Mouse (Mus musculus) heart, embryonic 11.5 days (tissue): ENCODE results near the gene Rasgrf1. TPM values are rescaled to one million over a fixed set of nuclear protein-coding genes. Genes with fewer than 3 reads are reported as not detected.

Experiments used
- ATAC-seq: fragments of 200-750 bp; cut with Nextera tagmentation; replicated peaks from 2 replicates; pipeline ENCODE4 v1.8.0; 2017; ENCODE audit warnings: moderate library complexity; ENCODE audit not compliant: insufficient number of reproducible peaks, low FRiP score, low TSS enrichment
- H3K27ac ChIP-seq: fragments of 300-500 bp; sonication (generic); 2 replicates; pipeline ENCODE4 v1.5.1; 2014; ENCODE audit warnings: mild to moderate bottlenecking, low read depth, low read length
- H3K27me3 ChIP-seq: fragments of 300-500 bp; sonication (generic); 2 replicates; pipeline ENCODE4 v1.6.1; 2014; ENCODE audit warnings: mild to moderate bottlenecking, low read length, mixed read lengths; ENCODE audit not compliant: control insufficient read depth, insufficient read depth
- H3K36me3 ChIP-seq: fragments of 300-500 bp; sonication (generic); 2 replicates; pipeline ENCODE4 v1.6.1; 2014; ENCODE audit warnings: mild to moderate bottlenecking, low read length, moderate library complexity, mixed read lengths; ENCODE audit not compliant: control insufficient read depth, insufficient read depth
- H3K4me1 ChIP-seq: fragments of 300-500 bp; sonication (generic); 2 replicates; pipeline ENCODE4 v1.6.1; 2014; ENCODE audit warnings: low read length; ENCODE audit not compliant: control insufficient read depth, insufficient read depth
- H3K4me2 ChIP-seq: fragments of 300-500 bp; sonication (generic); 2 replicates; pipeline ENCODE4 v1.6.1; 2014; ENCODE audit warnings: mild to moderate bottlenecking, moderate library complexity
- H3K4me3 ChIP-seq: fragments of 300-500 bp; sonication (generic); 2 replicates; pipeline ENCODE4 v1.5.1; 2014; ENCODE audit warnings: low read depth, low read length
- H3K9ac ChIP-seq: fragments of 300-500 bp; sonication (generic); 2 replicates; pipeline ENCODE4 v1.6.1; 2014; ENCODE audit warnings: mild to moderate bottlenecking, low read depth, low read length, moderate library complexity
- H3K9me3 ChIP-seq: fragments of 300-500 bp; sonication (generic); replicated peaks from 2 replicates; pipeline ENCODE4 v1.6.1; 2016; ENCODE audit warnings: low read length; ENCODE audit not compliant: control insufficient read depth
- WGBS: fragments of 180-500 bp; shearing (Covaris S2); extraction: QIAGEN DNeasy Blood & Tissue Kit; methylation state at CpG from one replicate; pipeline ENCODE4 v1.1.7; 2014; ENCODE audit not compliant: insufficient replicate concordance; 5-methylcytosine and 5-hydroxymethylcytosine counted together
- polyA plus RNA-seq: library from polyadenylated mRNA; unstranded; fragments of >200 nt; fragmentation: Nextera tagmentation; extraction: Ambion mirVana; gene quantifications from 2 replicates; pipeline ENCODE4 v1.2.1, GENCODE M21; 2014

The Rasgrf1 gene
- polyA plus RNA-seq, 1 experiment from 2014 or later: 0.19 TPM

- Histone ChIP-seq H3K4me3 (no peak overlapping the region), H3K4me1 (0 out of 2 replicates have a peak, but pooled peaks cover 3% of the 10 kb centered on the region), H3K36me3 (no peaks in the 10 kb centered on the region), H3K9me3 (no peaks in the 10 kb centered on the region), H3K27ac (no peak overlapping the region), H3K4me2 (no peak overlapping the region), H3K27me3 (no peaks in the 10 kb centered on the region; the same call in 1 of the 2 replicates), H3K9ac (no peak overlapping the region)
- ATAC-seq: no peak
- 85% methylated on average over 5 of the region's 5 CpGs for WGBS
Measured at GRCm38 (mm10) chr9:89892540-89893188, 17.0 kb upstream of the Rasgrf1 start.

GRCm38 (mm10) chr9:89900111-89900824, 9.4 kb upstream of the Rasgrf1 start:
- no peak for ATAC-seq
- H3K9ac ChIP-seq: no peak overlapping the region

GRCm38 (mm10) chr9:89901184-89901583, 8.5 kb upstream of the Rasgrf1 start:
- no peak overlapping the region for H3K4me2 ChIP-seq
- 60% methylated on average over 4 of the region's 4 CpGs for WGBS
- H3K9me3 ChIP-seq: no peaks in the 10 kb centered on the region
- no peaks in the 10 kb centered on the region for H3K4me1 ChIP-seq
- no peak for ATAC-seq
- H3K27ac ChIP-seq: no peak overlapping the region
- H3K36me3 ChIP-seq: no peaks in the 10 kb centered on the region
- no peak overlapping the region for H3K9ac ChIP-seq
- no peak overlapping the region for H3K4me3 ChIP-seq
- H3K27me3 ChIP-seq: peaks cover 4% of the 10 kb centered on the region; the same call in 1 of the 2 replicates

More at GRCm38 (mm10) chr9:89900111-89900824, 9.4 kb upstream of the Rasgrf1 start:
- Histone ChIP-seq H3K4me2 (no peak overlapping the region), H3K36me3 (no peaks in the 10 kb centered on the region), H3K4me1 (no peaks in the 10 kb centered on the region), H3K27me3 (no peaks in the 10 kb centered on the region), H3K27ac (no peak overlapping the region), H3K9me3 (no peaks in the 10 kb centered on the region), H3K4me3 (no peak overlapping the region)
- 34% methylated on average over 14 of the region's 14 CpGs for WGBS

GRCm38 (mm10) chr9:89902813-89903212, 6.9 kb upstream of the Rasgrf1 start:
- H3K4me2 ChIP-seq: no peak overlapping the region
- H3K27ac ChIP-seq: no peak overlapping the region
- WGBS: 43% methylated on average over 2 of the region's 2 CpGs
- ATAC-seq: no peak
- H3K9ac ChIP-seq: no peak overlapping the region
- H3K4me1 ChIP-seq: no peaks in the 10 kb centered on the region
- H3K9me3 ChIP-seq: no peaks in the 10 kb centered on the region
- no peak overlapping the region for H3K4me3 ChIP-seq
- peaks cover 19% of the 10 kb centered on the region for H3K27me3 ChIP-seq
- H3K36me3 ChIP-seq: no peaks in the 10 kb centered on the region

- Histone ChIP-seq H3K9ac (no peak overlapping the region), H3K4me3 (no peak overlapping the region), H3K36me3 (no peaks in the 10 kb centered on the region)
Measured at GRCm38 (mm10) chr9:89906645-89907044, 3.1 kb upstream of the Rasgrf1 start.

GRCm38 (mm10) chr9:89907941-89908340, 1.8 kb upstream of the Rasgrf1 start:
- Histone ChIP-seq H3K4me2 (no peak overlapping the region), H3K27me3 (peaks cover 70% of the 10 kb centered on the region), H3K9me3 (no peaks in the 10 kb centered on the region), H3K9ac (no peak overlapping the region), H3K27ac (no peak overlapping the region), H3K4me3 (no peak overlapping the region), H3K36me3 (no peaks in the 10 kb centered on the region), H3K4me1 (peaks cover 7% of the 10 kb centered on the region)
- no peak for ATAC-seq

More at GRCm38 (mm10) chr9:89906645-89907044, 3.1 kb upstream of the Rasgrf1 start:
- H3K27ac ChIP-seq: no peak overlapping the region
- no peak overlapping the region for H3K4me2 ChIP-seq
- no peaks in the 10 kb centered on the region for H3K9me3 ChIP-seq
- H3K27me3 ChIP-seq: peaks cover 57% of the 10 kb centered on the region
- H3K4me1 ChIP-seq: peaks cover 7% of the 10 kb centered on the region
- ATAC-seq: no peak

GRCm38 (mm10) chr9:89908601-89909000, 1.1 kb upstream of the Rasgrf1 start:
- no peak for ATAC-seq
- no peak overlapping the region for H3K9ac ChIP-seq
- WGBS: under 1% methylated on average over 33 of the region's 33 CpGs

GRCm38 (mm10) chr9:89910011-89910400, 298 bp downstream of the Rasgrf1 start:
- H3K27me3 ChIP-seq: peaks cover 87% of the 10 kb centered on the region
- peaks cover 7% of the 10 kb centered on the region for H3K4me1 ChIP-seq
- H3K36me3 ChIP-seq: no peaks in the 10 kb centered on the region
- H3K4me3 ChIP-seq: peak overlapping the region; percentile 49
- H3K9ac ChIP-seq: no peak overlapping the region
- H3K9me3 ChIP-seq: no peaks in the 10 kb centered on the region
- H3K27ac ChIP-seq: no peak overlapping the region
- under 1% methylated on average over 26 of the region's 26 CpGs for WGBS
- no peak for ATAC-seq
- peak overlapping the region; percentile 82 for H3K4me2 ChIP-seq

More at GRCm38 (mm10) chr9:89908601-89909000, 1.1 kb upstream of the Rasgrf1 start:
- Histone ChIP-seq H3K4me3 (peak overlapping the region; percentile 49), H3K27ac (no peak overlapping the region), H3K9me3 (no peaks in the 10 kb centered on the region), H3K27me3 (peaks cover 75% of the 10 kb centered on the region), H3K4me1 (peaks cover 7% of the 10 kb centered on the region), H3K36me3 (no peaks in the 10 kb centered on the region), H3K4me2 (peak overlapping the region; percentile 82)
